Mouse (Mus musculus) MEL (cell line): ENCODE results near the gene Gm37240. TPM values are rescaled to one million over a fixed set of nuclear protein-coding genes. Genes with fewer than 3 reads are reported as not detected.

Source experiments
- DNase-seq: peaks from one replicate; pipeline ENCODE4 v3.0.0; 2011; ENCODE audit warnings: low read depth, low spot score
- H3K27ac ChIP-seq: 2 replicates; pipeline ENCODE4 v1.5.1; 2012; ENCODE audit warnings: low read depth, mild to moderate bottlenecking, control low read depth, low read length, moderate library complexity; ENCODE audit not compliant: control insufficient read depth
- H3K27me3 ChIP-seq, 2 experiments: fragments of 150-350 bp in 1 of 2; sonication (generic) in 1 of 2; 2 replicates each; pipeline ENCODE4 v1.6.1; 2012; ENCODE audit warnings: low read length in 2 of 2, mild to moderate bottlenecking in 2 of 2, improper control_type of control experiment in 1 of 2, moderate library complexity in 1 of 2; ENCODE audit not compliant: insufficient read depth in 2 of 2, control insufficient read depth in 1 of 2
- H3K36me3 ChIP-seq, 2 experiments: 2 replicates each; pipeline ENCODE4 v1.6.1; 2012 to 2014; ENCODE audit warnings: low read length in 2 of 2, improper control_type of control experiment in 1 of 2, inconsistent platforms in 1 of 2, mild to moderate bottlenecking in 1 of 2; ENCODE audit not compliant: insufficient read depth in 2 of 2, control insufficient read depth in 1 of 2
- H3K4me1 ChIP-seq, 2 experiments: fragments of 150-350 bp in 1 of 2; sonication (generic) in 1 of 2; 2 replicates each; pipeline ENCODE4 v1.6.1; 2012; ENCODE audit warnings: low read length in 2 of 2, improper control_type of control experiment in 1 of 2, mild to moderate bottlenecking in 1 of 2; ENCODE audit not compliant: insufficient read depth in 2 of 2, control insufficient read depth in 1 of 2
- H3K4me3 ChIP-seq, 2 experiments: fragments of 150-350 bp in 1 of 2; sonication (generic) in 1 of 2; 2 replicates each; pipeline ENCODE4 v1.5.1; 2012; ENCODE audit warnings: low read depth in 2 of 2, low read length in 2 of 2, mild to moderate bottlenecking in 2 of 2, moderate library complexity in 2 of 2, control low read depth in 1 of 2, improper control_type of control experiment in 1 of 2; ENCODE audit not compliant: control insufficient read depth in 1 of 2, insufficient read depth in 1 of 2
- H3K79me2 ChIP-seq: 2 replicates; pipeline ENCODE4 v1.6.1; 2012; ENCODE audit warnings: mild to moderate bottlenecking, low read length, moderate library complexity; ENCODE audit not compliant: control insufficient read depth, poor library complexity, insufficient read depth
- H3K9ac ChIP-seq: 2 replicates; pipeline ENCODE4 v1.6.1; 2012; ENCODE audit warnings: low read depth, mild to moderate bottlenecking, control low read depth, low read length, moderate library complexity; ENCODE audit not compliant: control insufficient read depth, poor library complexity, severe bottlenecking
- H3K9me3 ChIP-seq: fragments of 150-350 bp; sonication (generic); replicated peaks from 2 replicates; pipeline ENCODE4 v1.6.1; 2012; ENCODE audit warnings: mild to moderate bottlenecking, low read length, improper control_type of control experiment, moderate library complexity; ENCODE audit not compliant: insufficient read depth
- BHLHE40 ChIP-seq: IDR thresholded peaks from 2 replicates; pipeline ENCODE4 v1.6.1; 2012; ENCODE audit warnings: low read depth, mild to moderate bottlenecking, inconsistent platforms, low read length, improper control_type of control experiment, borderline replicate concordance
- ELF1 ChIP-seq: IDR thresholded peaks from 2 replicates; pipeline ENCODE4 v1.6.1; 2014; ENCODE audit warnings: low read depth, mild to moderate bottlenecking, inconsistent platforms, low read length, improper control_type of control experiment, moderate library complexity
- ETS1 ChIP-seq: IDR thresholded peaks from 2 replicates; pipeline ENCODE4 v1.6.1; 2012; ENCODE audit warnings: low read depth, mild to moderate bottlenecking, inconsistent platforms, low read length, improper control_type of control experiment, moderate library complexity
- GABPA ChIP-seq: IDR thresholded peaks from 2 replicates; pipeline ENCODE4 v1.6.1; 2012; ENCODE audit warnings: low read depth, mild to moderate bottlenecking, inconsistent platforms, low read length, improper control_type of control experiment, moderate library complexity
- GATA1 ChIP-seq: IDR thresholded peaks from 2 replicates; pipeline ENCODE4 v1.6.1; 2011; ENCODE audit warnings: low read depth, low read length, improper control_type of control experiment
- HCFC1 ChIP-seq: IDR thresholded peaks from 2 replicates; pipeline ENCODE4 v1.6.1; 2012; ENCODE audit warnings: low read depth, mild to moderate bottlenecking, inconsistent platforms, low read length, improper control_type of control experiment, moderate library complexity
- KAT2A ChIP-seq: conservative IDR thresholded peaks from 2 replicates; pipeline ENCODE4 v1.6.1; 2012; ENCODE audit warnings: low read depth, low read length, improper control_type of control experiment, inconsistent platforms
- MEF2A ChIP-seq: IDR thresholded peaks from 2 replicates; pipeline ENCODE4 v1.6.1; 2014; ENCODE audit warnings: low read depth, mild to moderate bottlenecking, inconsistent platforms, low read length, improper control_type of control experiment; ENCODE audit not compliant: poor library complexity, insufficient replicate concordance, severe bottlenecking; ENCODE audit errors: extremely low read depth
- MXI1 ChIP-seq: IDR thresholded peaks from 2 replicates; pipeline ENCODE4 v1.6.1; 2011; ENCODE audit warnings: mild to moderate bottlenecking, low read depth, low read length, improper control_type of control experiment
- MYB ChIP-seq: IDR thresholded peaks from 2 replicates; pipeline ENCODE4 v1.6.1; 2011; ENCODE audit warnings: mild to moderate bottlenecking, low read depth, low read length, improper control_type of control experiment
- MYC ChIP-seq: IDR thresholded peaks from 2 replicates; pipeline ENCODE4 v1.6.1; 2011; ENCODE audit warnings: low read depth, mild to moderate bottlenecking, low read length, improper control_type of control experiment, moderate library complexity
- POLR2AphosphoS2 ChIP-seq: IDR thresholded peaks from 2 replicates; pipeline ENCODE4 v1.6.1; 2011; ENCODE audit warnings: low read length, improper control_type of control experiment
- TCF12 ChIP-seq: IDR thresholded peaks from 2 replicates; pipeline ENCODE4 v1.6.1; 2014; ENCODE audit warnings: low read depth, mild to moderate bottlenecking, inconsistent platforms, low read length, improper control_type of control experiment, moderate library complexity
- USF1 ChIP-seq: IDR thresholded peaks from 2 replicates; pipeline ENCODE4 v1.6.1; 2014; ENCODE audit warnings: low read depth, mild to moderate bottlenecking, inconsistent platforms, low read length, improper control_type of control experiment, moderate library complexity
- ZC3H11A ChIP-seq: IDR thresholded peaks from 2 replicates; pipeline ENCODE4 v1.6.1; 2012; ENCODE audit warnings: low read depth, mild to moderate bottlenecking, inconsistent platforms, low read length, improper control_type of control experiment
- ZMIZ1 ChIP-seq: IDR thresholded peaks from 2 replicates; pipeline ENCODE4 v1.6.1; 2012; ENCODE audit warnings: low read depth, mild to moderate bottlenecking, inconsistent platforms, low read length, improper control_type of control experiment, moderate library complexity
- polyA plus RNA-seq, 2 experiments: library from polyadenylated mRNA; stranded (reverse) in 1 of 2; unstranded in 1 of 2; fragments of >175 nt in 1 of 2; fragments of >200 nt in 1 of 2; gene quantifications; 2 replicates each; pipeline versions ENCODE4 v1.2.1 to v1.2.4; 2012; ENCODE audit warnings: low replicate concordance in 2 of 2, low read depth in 1 of 2; ENCODE audit not compliant: insufficient read length in 2 of 2, insufficient read depth in 1 of 2, missing spikeins in 1 of 2
- total RNA-seq: library from RNA; depleted of rRNA; stranded (reverse); fragments of 300-350 nt; gene quantifications from 2 replicates; pipeline ENCODE4 v1.2.3, GENCODE M21; 2012

The Gm37240 gene
- total and polyA plus RNA-seq, 3 experiments: 0.04 TPM; not detected in 2

DNA sequence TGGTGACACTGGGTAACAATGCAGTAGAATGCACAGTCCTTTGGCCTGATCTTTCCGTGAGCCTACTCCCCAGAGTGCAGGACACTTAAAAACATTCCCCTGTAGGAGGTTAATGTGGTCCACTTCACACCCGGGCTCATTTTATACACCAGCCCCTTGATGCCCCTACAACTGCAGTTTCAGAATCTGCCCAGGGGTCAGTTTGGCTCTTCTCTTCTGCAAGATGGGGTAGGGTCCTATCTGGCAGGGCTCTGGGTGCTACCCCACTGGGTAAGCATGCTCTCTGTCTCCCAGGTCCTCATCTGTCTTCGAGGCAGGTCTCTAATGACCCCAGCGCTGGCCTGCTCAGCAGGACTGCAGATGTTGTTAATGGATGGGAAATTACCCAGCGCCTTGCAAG lies 783.0 kb downstream of the Gm37240 start:
- no peak overlapping the region for H3K9ac ChIP-seq
- H3K9me3 ChIP-seq: no peaks in the 10 kb centered on the region
- H3K36me3 ChIP-seq: no peaks in the 10 kb centered on the region
- TF ChIP-seq ETS1 (no peak), POLR2AphosphoS2 (no peak), ZC3H11A (no peak), MEF2A (no peak), BHLHE40 (no peak), MYC (no peak), HCFC1 (no peak), ZMIZ1 (no peak), MYB (no peak), USF1 (no peak), TCF12 (no peak)
- TF ChIP-seq, all 39 proteins: peak for 0
- Histone ChIP-seq H3K79me2 (no peaks in the 10 kb centered on the region), H3K27me3 (no peaks in the 10 kb centered on the region), H3K4me3 (no peak overlapping the region), H3K4me1 (no peaks in the 10 kb centered on the region), H3K27ac (no peak overlapping the region)
- DNase-seq: no peak

DNA sequence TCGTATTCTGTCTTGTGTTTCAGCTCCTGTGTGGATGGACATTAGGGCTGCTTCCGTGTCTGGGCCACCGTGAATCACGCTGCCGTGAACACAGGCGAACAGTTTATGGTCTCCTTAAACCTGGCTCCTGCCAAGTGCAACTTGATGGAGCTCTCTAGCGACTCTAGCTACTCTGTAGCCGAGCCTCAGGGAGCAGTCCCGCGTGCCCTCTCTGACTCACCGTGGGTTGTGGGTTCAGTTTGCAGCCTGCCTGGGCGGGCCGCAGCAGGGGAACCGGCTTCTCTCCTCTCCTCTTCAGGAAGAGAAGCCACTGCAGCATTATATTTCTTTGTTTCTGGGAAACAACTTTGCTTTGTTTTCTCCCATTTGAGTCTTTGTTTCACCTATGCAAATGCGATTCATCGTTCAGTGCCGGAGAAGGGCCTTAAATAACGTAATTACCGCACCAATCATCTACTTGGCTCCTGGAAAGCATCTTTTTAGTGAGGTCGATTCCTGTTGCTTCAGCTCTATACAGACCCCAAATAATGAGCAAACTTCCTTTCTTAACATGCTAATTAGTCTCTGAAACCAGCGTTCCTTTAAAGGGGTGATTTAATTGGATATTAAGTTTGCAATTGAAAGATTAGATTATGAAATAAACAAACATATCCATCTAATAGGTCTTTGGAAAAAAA lies 806.3 kb downstream of the Gm37240 start:
- Histone ChIP-seq H3K4me1 (no peaks in the 10 kb centered on the region), H3K9me3 (no peaks in the 10 kb centered on the region), H3K4me3 (no peak overlapping the region), H3K27ac (no peak overlapping the region), H3K9ac (no peak overlapping the region), H3K79me2 (no peaks in the 10 kb centered on the region), H3K27me3 (no peaks in the 10 kb centered on the region), H3K36me3 (no peaks in the 10 kb centered on the region)
- TF ChIP-seq ELF1: no peak
- DNase-seq: no peak

DNA sequence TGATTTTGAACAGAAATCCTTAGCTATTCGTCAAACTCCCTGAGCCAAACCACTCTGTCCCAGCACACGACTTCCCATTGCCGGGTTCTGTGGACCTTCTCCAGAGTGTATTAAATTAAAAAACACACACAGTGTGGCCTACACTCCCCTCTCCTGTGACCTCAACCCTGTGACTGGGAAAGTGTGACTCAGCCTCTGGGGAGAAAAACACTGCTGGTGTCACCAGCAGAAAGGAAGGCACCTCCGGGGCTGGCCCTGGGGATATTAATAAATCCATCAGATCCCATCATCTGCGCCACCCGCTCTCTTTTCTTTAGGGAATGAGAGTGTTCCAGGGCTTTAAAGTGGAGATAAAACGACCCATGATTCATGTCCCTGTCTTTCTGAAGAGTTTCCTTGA lies 823.2 kb downstream of the Gm37240 start:
- H3K79me2 ChIP-seq: no peaks in the 10 kb centered on the region
- no peaks in the 10 kb centered on the region for H3K36me3 ChIP-seq
- no peak overlapping the region for H3K27ac ChIP-seq
- H3K9ac ChIP-seq: no peak overlapping the region
- no peak overlapping the region for H3K4me3 ChIP-seq
- no peak for TF ChIP-seq MXI1
- TF ChIP-seq BHLHE40: no peak
- no peak for TF ChIP-seq GABPA
- TF ChIP-seq GATA1: no peak
- TF ChIP-seq KAT2A: no peak
- DNase-seq: no peak
- no peaks in the 10 kb centered on the region for H3K9me3 ChIP-seq
- H3K4me1 ChIP-seq: no peaks in the 10 kb centered on the region
- H3K27me3 ChIP-seq: no peaks in the 10 kb centered on the region
